Mouse (Mus musculus) heart, embryonic 16.5 days (tissue): ENCODE measurements around the gene Setd5. TPM values are rescaled to one million over a fixed set of nuclear protein-coding genes. Genes with fewer than 3 reads are reported as not detected.

ENCODE experiments used
- ATAC-seq: fragments of 200-750 bp; cut with Nextera tagmentation; replicated peaks from 2 replicates; pipeline ENCODE4 v1.8.0; 2017; ENCODE audit warnings: moderate number of reproducible peaks; ENCODE audit not compliant: insufficient read depth, low FRiP score; ENCODE audit errors: extremely low read depth
- H3K27ac ChIP-seq: fragments of 300-500 bp; sonication (generic); 2 replicates; pipeline ENCODE4 v1.5.1; 2014; ENCODE audit warnings: mild to moderate bottlenecking, low read length, control low read depth, moderate library complexity
- H3K27me3 ChIP-seq: fragments of 300-500 bp; sonication (generic); 2 replicates; pipeline ENCODE4 v1.6.1; 2014; ENCODE audit warnings: low read length, mixed read lengths; ENCODE audit not compliant: control insufficient read depth, insufficient read depth
- H3K36me3 ChIP-seq: fragments of 300-500 bp; sonication (generic); 2 replicates; pipeline ENCODE4 v1.6.1; 2014; ENCODE audit not compliant: control insufficient read depth, insufficient read depth
- H3K4me1 ChIP-seq: fragments of 300-500 bp; sonication (generic); 2 replicates; pipeline ENCODE4 v1.6.1; 2014; ENCODE audit warnings: low read length, mixed read lengths; ENCODE audit not compliant: control insufficient read depth, insufficient read depth
- H3K4me2 ChIP-seq: fragments of 300-500 bp; sonication (generic); 2 replicates; pipeline ENCODE4 v1.6.1; 2014; ENCODE audit warnings: low read depth, mild to moderate bottlenecking, control low read depth, low read length
- H3K4me3 ChIP-seq: fragments of 300-500 bp; sonication (generic); 2 replicates; pipeline ENCODE4 v1.5.1; 2014; ENCODE audit warnings: mild to moderate bottlenecking, control low read depth, low read length
- H3K9ac ChIP-seq: fragments of 300-500 bp; sonication (generic); 2 replicates; pipeline ENCODE4 v1.6.1; 2014; ENCODE audit warnings: low read length, control low read depth
- H3K9me3 ChIP-seq: fragments of 300-500 bp; sonication (generic); replicated peaks from 2 replicates; pipeline ENCODE4 v1.6.1; 2016; ENCODE audit warnings: low read length; ENCODE audit not compliant: control insufficient read depth
- WGBS: fragments of 180-500 bp; shearing (Covaris S2); extraction: QIAGEN DNeasy Blood & Tissue Kit; methylation state at CpG from one replicate; pipeline ENCODE4 v1.1.7; 2014; 5-methylcytosine and 5-hydroxymethylcytosine counted together
- polyA plus RNA-seq: library from polyadenylated mRNA; unstranded; fragments of >200 nt; fragmentation: Nextera tagmentation; extraction: Ambion mirVana; gene quantifications from 2 replicates; pipeline ENCODE4 v1.2.1, GENCODE M21; 2015

Gene Setd5
- polyA plus RNA-seq, 1 experiment from 2014 or later, result 46.4 TPM

- WGBS, result 94% methylated on average over 2 of the region's 2 CpGs
- no peak for ATAC-seq
- peaks cover 22% of the 10 kb centered on the region for H3K36me3 ChIP-seq
- H3K27ac ChIP-seq, result no peak overlapping the region
- no peaks in the 10 kb centered on the region for H3K27me3 ChIP-seq
- no peak overlapping the region for H3K9ac ChIP-seq
- no peak overlapping the region for H3K4me3 ChIP-seq
- no peaks in the 10 kb centered on the region for H3K9me3 ChIP-seq
- peaks cover 14% of the 10 kb centered on the region for H3K4me1 ChIP-seq
- no peak overlapping the region for H3K4me2 ChIP-seq
Observed at GRCm38 (mm10) chr6:113048371-113048770, 28.8 kb upstream of the Setd5 start.

- no peak overlapping the region for H3K27ac ChIP-seq
- H3K27me3 ChIP-seq, result no peaks in the 10 kb centered on the region
- H3K4me3 ChIP-seq, result no peak overlapping the region
- H3K4me2 ChIP-seq, result no peak overlapping the region
- 85% methylated on average over 3 of the region's 3 CpGs for WGBS
- H3K9ac ChIP-seq, result no peak overlapping the region
- ATAC-seq, result no peak
- peaks cover 22% of the 10 kb centered on the region for H3K36me3 ChIP-seq
- H3K4me1 ChIP-seq, result peaks cover 14% of the 10 kb centered on the region
- H3K9me3 ChIP-seq, result no peaks in the 10 kb centered on the region
Observed at GRCm38 (mm10) chr6:113049159-113049558, 28.0 kb upstream of the Setd5 start.

- H3K9ac ChIP-seq, result no peak overlapping the region
- 63% methylated on average over 3 of the region's 3 CpGs for WGBS
- no peak overlapping the region for H3K27ac ChIP-seq
- H3K4me2 ChIP-seq, result no peak overlapping the region
- no peaks in the 10 kb centered on the region for H3K27me3 ChIP-seq
- H3K4me3 ChIP-seq, result no peak overlapping the region
- H3K4me1 ChIP-seq, result no peaks in the 10 kb centered on the region
- no peaks in the 10 kb centered on the region for H3K9me3 ChIP-seq
- no peak for ATAC-seq
- H3K36me3 ChIP-seq, result peaks cover 42% of the 10 kb centered on the region
Observed at GRCm38 (mm10) chr6:113052972-113053371, 24.2 kb upstream of the Setd5 start.

GRCm38 (mm10) chr6:113054552-113055107, 22.5 kb upstream of the Setd5 start:
- no peak for ATAC-seq
- Histone ChIP-seq H3K9ac (no peak overlapping the region), H3K4me1 (no peaks in the 10 kb centered on the region), H3K9me3 (no peaks in the 10 kb centered on the region), H3K27me3 (no peaks in the 10 kb centered on the region), H3K27ac (no peak overlapping the region), H3K4me3 (no peak overlapping the region), H3K4me2 (no peak overlapping the region), H3K36me3 (peaks cover 43% of the 10 kb centered on the region)
- WGBS, result 79% methylated on average over 6 of the region's 6 CpGs

GRCm38 (mm10) chr6:113060892-113061563, 16.1 kb upstream of the Setd5 start:
- H3K36me3 ChIP-seq, result peaks cover 60% of the 10 kb centered on the region
- H3K4me2 ChIP-seq, result no peak overlapping the region
- H3K4me1 ChIP-seq, result peaks cover 5% of the 10 kb centered on the region; the same call in 1 of the 2 replicates
- no peak overlapping the region for H3K27ac ChIP-seq
- H3K4me3 ChIP-seq, result no peak overlapping the region
- ATAC-seq, result no peak
- no peak overlapping the region for H3K9ac ChIP-seq
- H3K9me3 ChIP-seq, result no peaks in the 10 kb centered on the region
- H3K27me3 ChIP-seq, result no peaks in the 10 kb centered on the region
- WGBS, result 66% methylated on average over 1 of the region's 1 CpGs

GRCm38 (mm10) chr6:113062253-113062652, 14.9 kb upstream of the Setd5 start:
- Histone ChIP-seq H3K36me3 (peaks cover 61% of the 10 kb centered on the region), H3K27me3 (no peaks in the 10 kb centered on the region), H3K9me3 (no peaks in the 10 kb centered on the region), H3K9ac (no peak overlapping the region), H3K4me2 (no peak overlapping the region), H3K27ac (no peak overlapping the region), H3K4me3 (no peak overlapping the region), H3K4me1 (peaks cover 5% of the 10 kb centered on the region; the same call in 1 of the 2 replicates)
- 61% methylated on average over 3 of the region's 3 CpGs for WGBS
- ATAC-seq, result no peak

GRCm38 (mm10) chr6:113063363-113063762, 13.8 kb upstream of the Setd5 start:
- ATAC-seq, result no peak
- 81% methylated on average over 10 of the region's 10 CpGs for WGBS
- no peak overlapping the region for H3K4me2 ChIP-seq
- H3K9ac ChIP-seq, result no peak overlapping the region
- peaks cover 68% of the 10 kb centered on the region for H3K36me3 ChIP-seq
- H3K4me3 ChIP-seq, result no peak overlapping the region
- no peak overlapping the region for H3K27ac ChIP-seq
- H3K27me3 ChIP-seq, result no peaks in the 10 kb centered on the region
- peaks cover 5% of the 10 kb centered on the region; the same call in 1 of the 2 replicates for H3K4me1 ChIP-seq
- H3K9me3 ChIP-seq, result no peaks in the 10 kb centered on the region

- 81% methylated on average over 3 of the region's 3 CpGs for WGBS
- no peak overlapping the region for H3K27ac ChIP-seq
- no peak overlapping the region for H3K4me2 ChIP-seq
- H3K27me3 ChIP-seq, result no peaks in the 10 kb centered on the region
- no peaks in the 10 kb centered on the region for H3K9me3 ChIP-seq
- no peak for ATAC-seq
- H3K4me1 ChIP-seq, result peaks cover 5% of the 10 kb centered on the region; the same call in 1 of the 2 replicates
- peaks cover 64% of the 10 kb centered on the region for H3K36me3 ChIP-seq
- no peak overlapping the region for H3K4me3 ChIP-seq
- no peak overlapping the region for H3K9ac ChIP-seq
Observed at GRCm38 (mm10) chr6:113065186-113065585, 12.0 kb upstream of the Setd5 start.

GRCm38 (mm10) chr6:113069154-113069553, 8.0 kb upstream of the Setd5 start:
- whole genome bisulfite sequencing, result 92% methylated on average over 1 of the region's 1 CpGs
- H3K4me1 ChIP-seq, result peaks cover 8% of the 10 kb centered on the region
- no peak overlapping the region for H3K4me3 ChIP-seq
- H3K27ac ChIP-seq, result no peak overlapping the region
- no peaks in the 10 kb centered on the region for H3K27me3 ChIP-seq
- ATAC-seq, result no peak
- H3K4me2 ChIP-seq, result no peak overlapping the region
- H3K36me3 ChIP-seq, result peaks cover 32% of the 10 kb centered on the region
- no peaks in the 10 kb centered on the region for H3K9me3 ChIP-seq
- no peak overlapping the region for H3K9ac ChIP-seq
